Mouse (Mus musculus) CD4-positive, CD25-positive, alpha-beta regulatory T cell (primary cell): ENCODE data around the gene Aldob. TPM values are rescaled to one million over a fixed set of nuclear protein-coding genes. Genes with fewer than 3 reads are reported as not detected.

Experiments used
- polyA plus RNA-seq: library from polyadenylated mRNA; unstranded; fragments of 100-300 nt; shearing (Covaris generic); gene quantifications from one replicate; pipeline ENCODE4 v1.2.1, GENCODE M21; 2017

Gene Aldob
- polyA plus RNA-seq, result not detected

DNA sequence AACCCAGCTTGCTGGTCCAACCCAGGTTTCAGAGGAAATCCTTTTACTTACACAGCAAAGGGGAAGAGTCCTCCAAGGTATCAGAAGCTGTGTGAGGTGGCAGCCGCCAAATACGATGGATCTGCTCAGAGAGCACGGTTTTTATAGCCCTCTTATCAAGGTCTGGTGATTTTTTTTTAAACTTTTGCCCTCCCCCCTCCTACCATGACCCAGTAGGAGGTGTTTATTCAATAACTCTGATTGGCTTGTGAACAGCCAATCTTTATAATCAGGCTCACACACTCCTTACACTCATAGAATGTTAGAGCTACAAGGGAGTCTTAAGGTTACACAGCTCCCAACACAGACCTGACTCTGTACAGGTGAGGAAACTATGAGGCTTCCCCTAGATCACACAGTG is at the start of gene Aldob:
Gene Aldob (minus strand): TSS at position 164 of the 400 bp plus-strand sequence.

GRCm38 (mm10) chr4:49597183-49598100 is 48.1 kb upstream of the Aldob start, which contains the start of gene Tmem246:
Gene Tmem246 (minus strand): TSS chr4:49597876.

GRCm38 (mm10) chr4:49520572-49521340 is 28.6 kb downstream of the Aldob start, which contains the start of the genes Mrpl50 and Zfp189:
Gene Mrpl50 (minus strand): TSS chr4:49521093.
Gene Zfp189 (plus strand): TSS chr4:49521176.

GRCm38 (mm10) chr4:49506386-49506785 is 43.0 kb downstream of the Aldob start, which contains the start of gene Baat:
Gene Baat (minus strand): TSS chr4:49506557.

Other genes starting within 250 kb of the Aldob start
- 0.28 TPM for gene Acnat2, start 141.4 kb downstream of the Aldob start, polyA plus RNA-seq
- gene Acnat1, start 75.6 kb downstream of the Aldob start, polyA plus RNA-seq, result not detected
- not detected for gene Baat, start 43.0 kb downstream of the Aldob start, polyA plus RNA-seq
- gene Mrpl50, start 28.5 kb downstream of the Aldob start, polyA plus RNA-seq, result 28.3 TPM
- gene Zfp189, start 28.4 kb downstream of the Aldob start, polyA plus RNA-seq, result 4.2 TPM
- gene Tmem246, start 48.3 kb upstream of the Aldob start, polyA plus RNA-seq, result not detected
- 51.2 TPM for gene Rnf20, start 82.5 kb upstream of the Aldob start, polyA plus RNA-seq
- not detected for gene Ppp3r2, start 132.5 kb upstream of the Aldob start, polyA plus RNA-seq